Mouse (Mus musculus) G1E (cell line): ENCODE data around the gene Tm7sf3. TPM values are rescaled to one million over a fixed set of nuclear protein-coding genes. Genes with fewer than 3 reads are reported as not detected.

ENCODE experiments used
- ATAC-seq: 2 replicates; pipeline ENCODE4 v1.8.0; 2016; ENCODE audit warnings: mild to moderate bottlenecking; ENCODE audit not compliant: insufficient number of reproducible peaks, poor library complexity, low FRiP score, severe bottlenecking; ENCODE audit errors: extremely low read depth
- DNase-seq: peaks from one replicate; pipeline ENCODE4 v3.0.0; 2012; ENCODE audit warnings: low spot score
- H3K27me3 ChIP-seq: 2 replicates; pipeline ENCODE4 v1.6.1; 2012; ENCODE audit warnings: mild to moderate bottlenecking, low read length, inconsistent platforms; ENCODE audit not compliant: insufficient read depth
- H3K36me3 ChIP-seq: replicated peaks from 2 replicates; pipeline ENCODE3; 2012; ENCODE audit warnings: mild to moderate bottlenecking, inconsistent platforms
- H3K4me1 ChIP-seq: 2 replicates; pipeline ENCODE4 v1.6.1; 2012; ENCODE audit warnings: low read depth, low read length, inconsistent platforms, mixed read lengths; ENCODE audit not compliant: insufficient read depth
- H3K4me3 ChIP-seq: 2 replicates; pipeline ENCODE4 v1.5.1; 2012; ENCODE audit warnings: low read depth, mild to moderate bottlenecking, inconsistent platforms, low read length, moderate library complexity, mixed read lengths
- H3K9me3 ChIP-seq: replicated peaks from 2 replicates; pipeline ENCODE4 v1.6.1; 2012; ENCODE audit warnings: inconsistent platforms
- CTCF ChIP-seq: IDR thresholded peaks from 2 replicates; pipeline ENCODE4 v1.5.1; 2012; ENCODE audit warnings: low read depth, low read length, inconsistent platforms, mixed read lengths
- GATA1 ChIP-seq: IDR thresholded peaks from 2 replicates; pipeline ENCODE4 v1.6.1; 2012; ENCODE audit warnings: borderline replicate concordance, low read length, inconsistent platforms, mixed read lengths
- GATA2 ChIP-seq: IDR thresholded peaks from 2 replicates; pipeline ENCODE4 v1.6.1; 2012; ENCODE audit warnings: low read depth, low read length, inconsistent platforms, borderline replicate concordance
- POLR2AphosphoS5 ChIP-seq: IDR thresholded peaks from 2 replicates; pipeline ENCODE4 v1.6.1; 2012; ENCODE audit warnings: low read depth, low read length, inconsistent platforms; ENCODE audit not compliant: insufficient replicate concordance
- TAL1 ChIP-seq: conservative IDR thresholded peaks from 2 replicates; pipeline ENCODE4 v1.6.1; 2012; ENCODE audit warnings: low read depth, low read length, inconsistent platforms, mixed read lengths
- polyA plus RNA-seq: library from polyadenylated mRNA; stranded (reverse); fragments of >175 nt; gene quantifications from 2 replicates; pipeline ENCODE4 v1.2.3, GENCODE M21; 2012
- total RNA-seq, 2 experiments: library from RNA; stranded (forward) in 1 of 2; stranded (reverse) in 1 of 2; fragments of 200-1000 nt in 1 of 2; fragments of >200 nt in 1 of 2; fragmentation: Nextera tagmentation in 1 of 2; gene quantifications; 2 replicates each; pipeline ENCODE4 v1.2.3; 2014 to 2017

Gene Tm7sf3
- total RNA-seq (2014; fragmentation: Nextera tagmentation) (27.8 and 31.4 TPM in 2 replicates), total RNA-seq (2017) (25.0 and 26.6 TPM in 2 replicates), polyA plus RNA-seq (17.5 and 24.7 TPM in 2 replicates)

- Histone ChIP-seq H3K4me1 (peaks cover 31% of the 10 kb centered on the region), H3K4me3 (peak within 1 kb of the TSS; percentile 90), H3K9me3 (no peaks in the 10 kb centered on the region), H3K27me3 (no peaks in the 10 kb centered on the region), H3K36me3 (peaks cover 10% of the 10 kb centered on the region)
- ATAC-seq (peak; percentile 95), DNase-seq (peak; percentile 96)
- TF ChIP-seq POLR2AphosphoS5 (peak; percentile 83; the same call in 1 of the 2 replicates), TAL1 (no peak), GATA1 (no peak)
Measured at GRCm38 (mm10) chr6:146642276-146643183, at the start of gene Tm7sf3, which contains the start of gene Med21. Gene Tm7sf3, minus strand, starts transcription at chr6:146642824. Gene Med21, plus strand, starts transcription at chr6:146642547.

- H3K4me1 ChIP-seq = peaks cover 28% of the 10 kb centered on the region
Measured at GRCm38 (mm10) chr6:146688861-146689260, 46.2 kb upstream of the Tm7sf3 start.

DNA sequence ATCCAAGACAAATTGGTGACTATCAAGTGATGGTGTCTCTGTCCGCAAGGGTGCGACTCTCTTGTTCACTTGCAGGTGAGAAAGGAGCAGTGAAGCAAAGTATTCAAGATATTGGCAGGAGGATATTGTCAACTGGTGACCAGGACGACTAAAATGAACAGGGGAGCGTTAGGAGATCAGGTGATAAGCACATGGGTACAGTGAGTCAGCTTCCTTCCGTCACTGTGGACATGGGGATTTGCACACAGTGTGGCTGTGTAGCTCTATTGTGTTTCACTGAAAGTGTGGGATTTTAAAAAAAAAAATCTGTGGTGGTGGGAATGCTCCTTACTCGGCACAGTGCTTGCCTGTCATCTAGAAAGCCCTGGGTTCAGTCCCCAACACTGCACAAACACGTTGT is 45.4 kb upstream of the Tm7sf3 start:
- peak; percentile 10; the same call in 1 of the 2 replicates for TF ChIP-seq GATA2
- no peak for TF ChIP-seq CTCF
- TF ChIP-seq TAL1 = no peak
- no peak for TF ChIP-seq POLR2AphosphoS5
- no peak for TF ChIP-seq GATA1
- Histone ChIP-seq H3K9me3 (no peaks in the 10 kb centered on the region), H3K27me3 (peaks cover 8% of the 10 kb centered on the region), H3K4me3 (no peak overlapping the region), H3K36me3 (no peaks in the 10 kb centered on the region), H3K4me1 (peaks cover 29% of the 10 kb centered on the region)
- ATAC-seq (no peak), DNase-seq (no peak)

More at GRCm38 (mm10) chr6:146688861-146689260, 46.2 kb upstream of the Tm7sf3 start:
- no peak for TF ChIP-seq TAL1
- TF ChIP-seq GATA1 = no peak
- TF ChIP-seq GATA2 = no peak
- no peak for TF ChIP-seq CTCF
- no peak for TF ChIP-seq POLR2AphosphoS5
- Histone ChIP-seq H3K9me3 (no peaks in the 10 kb centered on the region), H3K36me3 (no peaks in the 10 kb centered on the region), H3K27me3 (peaks cover 5% of the 10 kb centered on the region; the same call in 1 of the 2 replicates), H3K4me3 (no peak overlapping the region)
- ATAC-seq (no peak), DNase-seq (no peak)

DNA sequence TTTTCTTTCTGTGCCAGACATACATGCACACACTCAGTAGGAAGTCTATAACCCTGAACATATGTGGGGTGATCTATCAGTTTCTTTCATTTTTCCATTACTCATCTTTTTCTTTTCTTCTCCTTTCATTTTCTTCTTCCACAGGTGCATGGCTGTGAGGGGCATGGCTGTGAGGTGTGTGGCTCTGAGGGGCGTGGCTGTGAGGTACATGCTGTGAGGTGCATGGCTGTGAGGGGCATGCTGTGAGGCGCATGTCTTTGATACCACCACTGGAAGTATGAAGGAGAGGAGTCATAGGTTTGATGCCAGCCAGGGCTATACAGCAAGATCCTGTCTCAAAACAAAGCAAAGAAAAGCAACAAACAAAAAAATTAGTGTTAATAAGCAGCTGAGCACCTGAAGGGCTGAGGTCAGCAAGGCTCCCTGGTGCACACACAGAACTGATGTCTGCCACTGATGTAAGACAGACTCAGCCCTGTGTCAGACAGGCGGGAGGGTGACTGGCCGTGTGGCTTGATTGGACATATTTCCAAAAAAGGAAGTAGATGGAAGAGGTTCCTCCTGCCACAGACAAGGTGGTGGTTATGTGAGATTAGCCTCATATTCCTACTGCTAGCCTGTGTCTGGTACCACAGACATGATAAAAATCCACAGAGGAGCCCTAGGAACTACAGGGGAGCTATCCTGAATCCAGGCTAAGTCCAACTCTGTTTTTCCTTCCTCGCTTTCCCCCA is 44.0 kb upstream of the Tm7sf3 start:
- Histone ChIP-seq H3K4me3 (peak overlapping the region; percentile 57; the same call in 1 of the 2 replicates), H3K36me3 (no peaks in the 10 kb centered on the region), H3K9me3 (no peaks in the 10 kb centered on the region), H3K4me1 (peaks cover 29% of the 10 kb centered on the region), H3K27me3 (peaks cover 11% of the 10 kb centered on the region)
- DNase-seq (peak; percentile 15), ATAC-seq (peak; percentile 85)
- no peak for TF ChIP-seq GATA1
- TF ChIP-seq GATA2 = no peak
- TF ChIP-seq CTCF = no peak
- no peak for TF ChIP-seq TAL1
- no peak for TF ChIP-seq POLR2AphosphoS5

DNA sequence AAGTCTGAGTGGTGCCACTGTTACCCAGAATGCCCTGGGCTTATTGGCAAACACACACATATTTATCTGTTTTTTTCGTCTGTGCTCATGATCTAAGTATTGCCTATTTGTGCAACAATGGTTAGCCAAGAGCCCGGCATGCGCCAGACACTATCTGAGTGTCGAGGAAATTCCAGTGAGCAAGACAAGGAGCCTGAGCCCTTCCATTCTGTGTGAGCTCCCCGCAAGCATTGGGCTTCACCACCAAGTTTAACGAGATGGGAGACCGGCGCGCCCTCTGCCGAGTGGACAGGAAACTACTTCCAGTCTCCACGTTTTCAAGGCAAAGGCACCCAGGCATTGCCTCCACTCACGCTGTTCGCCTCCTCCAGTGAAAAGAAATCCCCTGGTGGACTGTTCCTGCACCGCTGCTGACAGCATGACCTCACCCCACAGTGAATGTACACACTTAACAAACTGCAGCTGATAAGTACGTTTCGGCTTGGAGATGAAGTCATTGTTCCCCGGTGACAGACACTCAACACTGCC is 43.2 kb upstream of the Tm7sf3 start:
- Histone ChIP-seq H3K27me3 (peaks cover 11% of the 10 kb centered on the region), H3K9me3 (no peaks in the 10 kb centered on the region), H3K4me1 (peaks cover 29% of the 10 kb centered on the region), H3K4me3 (no peak overlapping the region), H3K36me3 (no peaks in the 10 kb centered on the region)
- no peak for DNase-seq
- ATAC-seq = no peak
- 0 out of 2 replicates have a peak, but pooled peaks have one; percentile 12 for TF ChIP-seq CTCF
- TF ChIP-seq TAL1 = no peak

- Histone ChIP-seq H3K4me1 (peaks cover 29% of the 10 kb centered on the region), H3K4me3 (no peak overlapping the region), H3K27me3 (peaks cover 11% of the 10 kb centered on the region), H3K36me3 (no peaks in the 10 kb centered on the region), H3K9me3 (no peaks in the 10 kb centered on the region)
- DNase-seq (no peak), ATAC-seq (no peak)
- TF ChIP-seq CTCF = no peak
- no peak for TF ChIP-seq GATA1
- TF ChIP-seq POLR2AphosphoS5 = no peak
- no peak for TF ChIP-seq TAL1
- TF ChIP-seq GATA2 = no peak
Measured at GRCm38 (mm10) chr6:146683881-146684280, 41.3 kb upstream of the Tm7sf3 start.
